Mouse (Mus musculus): ENCODE results near the gene Cdh13.

The Cdh13 gene

DNA sequence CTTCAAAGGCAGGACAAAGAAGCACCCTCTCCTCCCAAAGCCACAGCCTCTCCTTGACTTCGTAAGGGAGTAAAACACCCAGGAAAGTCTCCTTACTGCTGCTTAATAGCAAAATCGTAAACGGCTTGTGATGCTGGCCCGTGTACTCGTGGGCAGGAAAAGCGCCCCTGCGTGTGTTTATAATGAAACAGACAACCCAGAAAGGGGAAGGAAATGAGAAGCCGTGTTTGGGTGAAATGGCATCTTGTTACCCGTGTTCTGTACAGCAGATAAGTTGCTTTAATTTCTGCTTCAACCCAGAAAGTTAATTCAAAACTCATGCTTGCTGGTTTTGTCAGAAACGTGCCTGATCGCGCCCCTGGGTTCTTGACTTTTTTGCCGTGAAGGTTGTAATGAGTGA is 837.7 kb downstream of the Cdh13 start:
- DNase-seq, result no peak

DNA sequence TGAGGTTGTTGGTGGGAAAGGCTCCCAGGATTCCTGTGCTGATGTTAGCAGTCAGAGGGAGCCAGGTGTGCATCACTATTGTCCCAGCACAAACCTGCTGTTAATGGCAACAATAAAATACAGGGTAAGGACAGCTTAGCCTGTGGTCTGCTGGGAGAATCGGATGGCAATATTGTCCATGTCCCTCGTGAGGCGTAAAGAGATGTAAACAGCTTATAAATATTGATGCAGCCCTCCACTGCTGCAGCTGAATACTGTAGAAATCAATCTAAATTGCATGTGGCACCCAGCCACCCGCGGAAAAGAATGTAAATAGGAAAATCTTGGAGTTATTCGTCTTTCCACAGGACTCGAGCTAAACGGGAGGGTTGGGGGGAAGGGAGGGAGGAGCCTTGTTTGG is 844.3 kb downstream of the Cdh13 start:
- DNase-seq, result no peak

- DNase-seq, result no peak
These were observed 844.7 kb downstream of the Cdh13 start for GRCm38 (mm10) chr8:119128266-119128665.

- DNase-seq, result no peak
These were observed 873.0 kb downstream of the Cdh13 start for GRCm38 (mm10) chr8:119156454-119156921.

- no peak for DNase-seq
These were observed 875.1 kb downstream of the Cdh13 start for GRCm38 (mm10) chr8:119158628-119159027.

DNA sequence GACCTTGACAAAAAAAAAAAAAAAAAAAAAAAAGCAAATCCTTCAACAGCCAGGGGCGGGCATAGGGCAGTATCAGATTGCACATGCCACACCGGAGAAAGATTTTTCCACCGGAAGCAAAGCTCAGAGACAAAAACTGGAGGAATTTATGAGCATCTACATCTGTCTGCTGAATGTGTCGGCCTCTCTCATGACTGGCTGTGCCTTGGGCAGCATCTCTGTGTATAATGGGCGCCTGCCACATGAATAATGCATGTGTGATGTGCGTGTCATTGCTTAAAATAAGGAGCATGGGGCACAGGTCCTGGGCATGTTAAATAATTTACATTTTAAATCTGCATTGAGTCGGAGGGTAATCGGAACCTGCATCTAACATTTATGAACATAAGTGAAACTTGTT is 876.3 kb downstream of the Cdh13 start:
- DNase-seq, result no peak

- no peak for DNase-seq
These were observed 880.5 kb downstream of the Cdh13 start for GRCm38 (mm10) chr8:119164076-119164475.

GRCm38 (mm10) chr8:119177226-119177935 is 893.8 kb downstream of the Cdh13 start:
- DNase-seq, result no peak

DNA sequence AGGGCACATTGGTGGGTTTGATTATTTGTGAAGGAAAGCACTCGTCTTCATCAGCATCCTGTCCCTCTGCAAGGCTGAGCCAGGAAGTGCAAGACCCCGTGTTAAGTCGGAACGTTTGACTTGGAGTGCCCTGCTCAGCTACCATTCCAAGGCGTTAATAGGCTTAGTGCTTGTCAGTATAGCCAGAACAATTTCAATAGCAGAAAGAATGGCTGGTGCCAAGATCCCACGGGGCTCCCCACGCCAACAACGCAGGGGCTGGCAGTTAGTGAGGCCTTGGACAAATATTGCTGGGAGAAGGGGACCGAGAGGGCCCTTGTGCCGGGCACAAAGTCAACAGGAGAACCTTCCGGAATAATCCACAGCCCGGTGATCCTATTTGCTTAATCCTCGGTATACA is 897.1 kb downstream of the Cdh13 start:
- DNase-seq, result no peak

GRCm38 (mm10) chr8:119195695-119196094 is 912.2 kb downstream of the Cdh13 start:
- DNase-seq, result peak in 1 of 2 experiments; percentile 2

DNA sequence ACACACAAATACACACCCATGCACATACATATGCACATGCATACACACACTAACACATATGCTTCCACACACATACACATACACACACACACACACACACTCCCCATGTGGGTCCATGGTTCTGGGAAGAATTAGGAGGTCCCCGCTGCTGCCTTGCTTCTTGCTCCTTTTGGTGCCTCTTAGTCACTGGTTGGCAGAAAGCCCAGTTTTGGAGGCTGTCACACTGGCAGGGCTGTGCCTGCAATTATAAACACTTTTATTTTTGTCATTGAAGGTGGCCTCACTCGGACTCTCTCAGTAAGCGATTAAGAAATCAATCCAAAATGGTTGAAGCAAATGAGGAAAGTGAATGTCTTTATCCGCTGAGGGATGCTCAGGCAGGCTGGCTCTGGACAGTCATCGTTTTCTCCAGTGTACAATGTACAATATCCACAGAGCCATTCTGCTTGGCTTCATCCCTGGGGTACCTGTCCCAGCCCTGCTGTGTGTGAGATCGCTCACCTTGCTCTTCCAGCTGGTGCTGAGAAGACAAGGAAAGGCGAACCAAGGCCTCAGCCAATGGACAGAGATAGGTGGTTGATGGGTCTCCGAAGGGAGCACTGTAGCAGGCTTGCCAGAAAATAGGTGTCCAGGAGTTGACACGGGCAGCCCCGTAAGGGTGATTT is 913.1 kb downstream of the Cdh13 start:
- DNase-seq, result no peak

DNA sequence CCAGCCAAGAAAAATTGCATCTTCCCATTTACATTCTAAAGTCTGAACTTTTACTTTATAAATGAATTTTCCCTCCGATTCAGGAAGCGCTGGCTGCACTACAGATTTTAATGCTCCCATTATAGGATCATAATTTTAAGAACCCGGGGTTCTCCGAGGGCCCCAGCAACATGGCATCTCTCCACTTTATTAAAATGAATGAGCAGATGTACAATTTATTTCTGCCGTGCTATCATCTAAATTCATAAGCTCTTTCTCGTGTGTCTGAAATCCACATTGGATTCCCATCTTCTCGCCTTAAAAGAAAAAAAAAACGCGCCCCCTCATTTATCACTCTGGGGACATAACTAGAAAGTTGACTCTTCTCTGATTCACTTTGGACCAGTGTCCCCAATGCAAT is 925.0 kb downstream of the Cdh13 start:
- no peak for DNase-seq

DNA sequence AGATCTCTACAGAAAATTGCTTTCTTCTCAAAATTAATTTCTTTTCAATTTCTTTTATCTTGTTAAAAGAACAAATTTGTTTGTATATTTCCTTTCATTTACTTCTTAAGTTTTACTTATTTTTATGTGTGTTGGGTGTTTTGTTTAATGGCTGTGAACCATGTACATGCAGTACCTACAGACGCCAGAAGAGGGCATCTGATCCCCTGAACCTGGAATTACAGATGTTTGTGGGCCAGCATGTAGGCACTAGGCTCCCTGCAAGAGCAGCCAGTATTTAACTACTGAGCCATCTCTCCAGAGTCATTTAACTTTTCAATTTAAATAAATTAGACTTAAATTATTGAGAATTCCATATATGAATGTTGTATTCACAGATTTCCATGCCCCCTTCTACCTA is 941.0 kb downstream of the Cdh13 start:
- DNase-seq, result peak in 1 of 2 experiments; percentile 41

DNA sequence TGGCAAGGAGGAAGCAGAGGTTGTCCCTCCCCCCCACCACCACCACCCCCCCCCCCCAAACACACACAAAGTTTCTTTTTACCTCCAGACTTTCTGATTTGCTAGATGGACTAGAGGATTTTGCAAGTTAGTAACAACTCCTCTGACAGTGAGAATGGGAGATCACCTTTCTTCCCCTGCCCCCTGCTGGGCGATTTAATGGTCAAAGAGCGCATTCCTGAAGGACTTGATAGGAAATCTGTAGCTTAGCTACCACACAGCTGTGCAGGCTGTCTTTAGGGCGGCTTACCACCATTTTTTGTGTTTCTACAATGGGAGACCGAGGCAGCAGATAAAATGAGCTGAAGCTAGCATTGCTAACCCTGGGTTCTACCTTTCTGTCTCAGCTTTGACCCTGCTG is 961.6 kb downstream of the Cdh13 start:
- no peak for DNase-seq

DNA sequence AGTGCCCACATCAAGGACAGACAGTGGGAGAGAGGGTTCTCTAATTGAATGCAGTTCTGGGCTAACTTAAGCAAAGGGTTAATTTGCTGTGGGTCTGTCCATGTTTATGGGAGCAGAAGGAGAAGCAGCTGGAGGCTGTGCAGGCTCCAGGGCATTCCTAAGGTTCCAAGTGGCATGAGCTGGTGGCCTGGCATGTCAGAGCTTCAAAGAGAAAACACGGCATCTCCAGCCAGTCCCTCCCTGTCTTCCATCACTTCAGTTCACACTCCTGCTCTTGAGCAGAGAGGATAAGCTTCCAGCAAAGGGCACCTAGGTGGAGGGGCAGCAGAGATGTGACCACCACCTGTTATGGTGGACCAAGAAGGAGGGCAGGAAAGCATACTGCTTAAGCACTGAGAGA is 962.1 kb downstream of the Cdh13 start:
- DNase-seq, result no peak

DNA sequence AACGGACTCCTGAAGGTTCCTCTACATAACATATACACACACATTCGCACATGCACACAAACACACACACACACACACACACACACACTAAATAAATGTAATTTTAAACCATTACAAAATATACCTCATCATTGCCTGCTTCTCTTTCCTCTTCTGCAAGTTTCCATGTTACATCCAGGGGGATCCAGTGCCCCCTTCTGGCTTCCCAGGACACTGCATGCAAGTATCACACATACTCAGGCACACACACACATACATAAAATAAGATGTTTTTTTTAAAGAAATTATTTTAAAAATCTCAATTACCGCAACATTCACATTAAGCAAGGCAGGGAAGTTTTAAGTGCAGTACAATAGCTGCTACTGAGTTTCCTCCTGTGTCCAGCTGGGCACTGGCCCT is 970.8 kb downstream of the Cdh13 start:
- no peak for DNase-seq

DNA sequence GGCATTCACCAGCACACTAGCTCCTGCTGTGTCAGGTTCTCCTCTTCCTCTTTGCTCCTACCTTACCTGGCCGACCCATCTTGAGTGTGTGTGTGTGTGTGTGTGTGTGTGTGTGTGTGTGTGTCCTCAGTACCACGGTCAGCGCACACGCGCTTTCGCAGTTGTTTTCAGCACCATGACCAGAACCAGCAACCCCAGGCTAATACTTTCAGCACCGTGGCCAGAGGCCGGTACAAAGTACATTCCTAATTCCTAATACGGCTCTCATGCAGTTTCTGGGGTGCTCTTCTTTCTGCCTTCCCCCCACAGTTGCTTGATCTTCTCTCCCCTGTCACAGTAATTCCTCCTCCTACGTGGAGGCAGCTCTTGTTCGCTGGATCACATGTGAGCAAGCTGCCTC is 975.1 kb downstream of the Cdh13 start:
- DNase-seq, result no peak

DNA sequence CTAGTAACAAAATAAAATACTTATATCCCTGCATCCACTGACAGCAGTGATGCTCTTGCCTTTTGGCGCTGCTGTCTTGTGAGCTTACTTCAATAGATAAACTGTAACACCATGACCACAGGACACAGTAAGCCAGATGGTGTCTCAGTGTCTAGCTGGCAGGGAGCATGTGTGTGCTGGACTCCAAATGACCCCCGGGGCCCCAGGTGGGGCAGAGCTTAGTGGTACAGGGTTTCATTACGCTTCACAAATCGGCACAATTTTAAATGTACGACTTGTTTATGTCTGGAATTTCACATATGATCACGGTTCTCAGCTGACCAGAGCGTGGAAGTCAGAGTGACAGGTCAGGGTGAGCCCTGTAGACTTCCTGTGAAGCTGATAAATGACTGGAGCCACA is 980.2 kb downstream of the Cdh13 start:
- DNase-seq, result no peak

DNA sequence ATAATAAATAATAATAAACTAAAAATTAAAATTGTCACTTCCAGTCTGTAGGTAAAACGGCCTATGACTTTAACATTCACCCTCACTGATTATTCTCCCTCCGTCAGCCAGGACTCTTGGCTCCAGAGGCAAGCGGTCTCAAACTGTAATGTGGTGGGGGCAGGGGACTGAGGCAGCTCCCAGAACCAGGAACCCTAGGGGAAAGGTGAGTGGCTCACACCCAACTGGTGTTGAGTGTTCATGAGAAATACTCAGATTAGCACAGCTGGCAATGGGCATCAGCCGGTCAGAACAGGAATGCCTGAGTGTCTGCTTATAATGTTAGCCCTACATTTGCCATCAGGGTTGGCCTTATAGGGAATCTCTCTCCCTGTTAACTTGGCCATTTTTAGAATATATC is 982.8 kb downstream of the Cdh13 start:
- DNase-seq, result no peak

DNA sequence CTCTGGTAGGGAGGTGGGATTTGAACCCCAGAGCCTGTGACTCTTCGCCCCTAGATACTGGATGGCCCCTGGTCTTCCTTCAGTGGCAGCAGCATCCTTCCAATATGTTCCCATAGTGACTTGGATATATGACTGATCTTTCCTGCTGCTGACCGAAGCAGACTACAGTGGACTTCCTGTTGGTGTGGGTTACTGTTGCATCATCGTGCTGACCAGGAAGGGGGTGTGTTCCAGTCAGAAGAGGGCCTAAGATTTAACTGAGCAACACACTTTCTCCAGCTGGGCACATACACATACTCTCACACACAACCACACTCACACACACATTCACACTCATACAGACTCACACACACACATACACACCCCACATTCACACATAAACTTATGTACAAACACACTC is 986.0 kb downstream of the Cdh13 start:
- no peak for DNase-seq

DNA sequence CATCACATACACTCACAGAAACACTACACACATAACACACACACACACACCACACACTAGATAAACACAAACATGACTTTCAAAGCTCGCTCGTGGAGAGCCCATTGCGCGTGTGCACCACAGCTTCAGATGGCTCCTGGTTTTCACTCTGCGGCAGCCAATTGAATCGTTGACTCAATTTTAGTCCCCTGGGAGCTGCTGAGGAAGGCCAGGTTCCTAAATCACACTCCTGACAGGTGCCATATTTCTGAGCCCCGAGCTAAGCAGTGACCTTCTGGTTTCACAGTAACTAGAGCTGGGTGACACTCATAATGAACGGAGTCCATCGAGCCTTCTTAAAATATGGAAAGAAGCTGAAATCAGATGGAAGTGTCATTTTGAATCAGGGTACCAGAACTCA is 986.8 kb downstream of the Cdh13 start:
- no peak for DNase-seq

- DNase-seq, result no peak
These were observed 989.4 kb downstream of the Cdh13 start for GRCm38 (mm10) chr8:119272891-119273290.

- no peak for DNase-seq
These were observed 991.9 kb downstream of the Cdh13 start for GRCm38 (mm10) chr8:119275442-119275841.

GRCm38 (mm10) chr8:119277047-119277451 is 993.5 kb downstream of the Cdh13 start:
- no peak for DNase-seq

- DNase-seq, result no peak
These were observed 998.2 kb downstream of the Cdh13 start for GRCm38 (mm10) chr8:119281761-119282160.
